Mouse (Mus musculus) midbrain, embryonic 12.5 days (tissue): Measurements from ENCODE around the gene Filip1l. TPM values are rescaled to one million over a fixed set of nuclear protein-coding genes. Genes with fewer than 3 reads are reported as not detected.
A peak's percentile ranks its signal among the peaks of the same experiment; 100 is the strongest.
"Not testable (repeated sequence)": the region's sequence is repeated elsewhere in the genome, so short reads cannot be mapped to it uniquely, and the experiment has no call there.

Source experiments
- ATAC-seq: fragments of 200-750 bp; cut with Nextera tagmentation; 2 replicates; pipeline ENCODE4 v1.8.0; 2017; ENCODE audit warnings: low read depth, moderate TSS enrichment, moderate library complexity; ENCODE audit not compliant: low FRiP score
- H3K27ac ChIP-seq: fragments of 300-500 bp; sonication (generic); replicated peaks from 2 replicates; pipeline ENCODE4 v1.5.1; 2016; ENCODE audit warnings: mild to moderate bottlenecking
- H3K27me3 ChIP-seq: fragments of 300-500 bp; sonication (generic); 2 replicates; pipeline ENCODE4 v1.6.1; 2016; ENCODE audit warnings: mild to moderate bottlenecking
- H3K36me3 ChIP-seq: fragments of 300-500 bp; sonication (generic); 2 replicates; pipeline ENCODE4 v1.6.1; 2016
- H3K4me1 ChIP-seq: fragments of 300-500 bp; sonication (generic); 2 replicates; pipeline ENCODE4 v1.6.1; 2016
- H3K4me2 ChIP-seq: fragments of 300-500 bp; sonication (generic); replicated peaks from 2 replicates; pipeline ENCODE4 v1.6.1; 2016; ENCODE audit warnings: mild to moderate bottlenecking, moderate library complexity
- H3K4me3 ChIP-seq: fragments of 300-500 bp; sonication (generic); 2 replicates; pipeline ENCODE4 v1.5.1; 2016; ENCODE audit warnings: mild to moderate bottlenecking
- H3K9ac ChIP-seq: fragments of 300-500 bp; sonication (generic); replicated peaks from 2 replicates; pipeline ENCODE4 v1.6.1; 2016; ENCODE audit warnings: mild to moderate bottlenecking, moderate library complexity
- H3K9me3 ChIP-seq: fragments of 300-500 bp; sonication (generic); 2 replicates; pipeline ENCODE4 v1.6.1; 2016; ENCODE audit warnings: mild to moderate bottlenecking
- WGBS: fragments of 180-500 bp; shearing (Covaris S2); methylation state at CpG from one replicate; pipeline ENCODE4 v1.1.7; 2016; 5-methylcytosine and 5-hydroxymethylcytosine counted together
- polyA plus RNA-seq: library from polyadenylated mRNA; unstranded; fragments of >200 nt; fragmentation: Nextera tagmentation; extraction: Ambion mirVana; gene quantifications from 2 replicates; pipeline ENCODE4 v1.2.1, GENCODE M21; 2016

Filip1l gene
- polyA plus RNA-seq, 1 experiment from 2014 or later = 7.0 TPM

DNA sequence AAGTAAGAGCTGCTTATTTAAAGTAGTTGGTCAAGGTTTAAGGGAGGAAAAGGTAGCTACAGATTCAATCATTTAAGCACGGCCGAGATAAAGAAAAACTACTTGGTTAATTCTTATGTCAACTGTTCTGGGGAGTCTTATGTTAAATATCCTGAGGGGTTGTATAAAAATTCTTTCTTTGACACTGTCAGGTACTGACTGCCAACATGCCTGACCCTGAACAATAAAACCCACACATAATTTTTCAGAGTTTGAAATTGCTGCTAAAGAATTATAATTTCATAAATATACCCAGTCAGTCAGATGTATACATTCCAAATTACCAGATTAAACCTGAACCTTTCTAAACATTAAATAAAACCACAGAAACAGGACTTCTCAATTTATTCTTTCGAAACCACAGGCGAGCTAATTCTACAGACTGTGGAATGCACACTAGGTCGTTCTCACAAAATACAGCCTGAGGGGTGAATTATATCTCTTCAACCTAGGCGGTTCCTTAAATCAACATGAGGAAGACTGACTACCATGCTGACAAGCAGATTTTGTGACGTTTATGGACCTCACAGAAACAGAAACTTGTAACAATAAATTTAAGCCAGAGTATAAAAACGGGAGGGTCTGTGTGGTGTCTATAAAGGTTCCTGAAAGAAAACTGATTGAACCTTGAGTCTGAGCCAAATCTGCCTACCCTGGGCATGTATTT lies 30.5 kb downstream of the Filip1l start:
- Histone ChIP-seq H3K4me2 (no peak overlapping the region), H3K27me3 (no peaks in the 10 kb centered on the region), H3K9ac (no peak overlapping the region), H3K9me3 (no peaks in the 10 kb centered on the region), H3K36me3 (no peaks in the 10 kb centered on the region), H3K4me3 (no peak overlapping the region), H3K4me1 (no peaks in the 10 kb centered on the region), H3K27ac (no peak overlapping the region)
- WGBS = 85% methylated on average over 8 of the region's 8 CpGs
- ATAC-seq = no peak

DNA sequence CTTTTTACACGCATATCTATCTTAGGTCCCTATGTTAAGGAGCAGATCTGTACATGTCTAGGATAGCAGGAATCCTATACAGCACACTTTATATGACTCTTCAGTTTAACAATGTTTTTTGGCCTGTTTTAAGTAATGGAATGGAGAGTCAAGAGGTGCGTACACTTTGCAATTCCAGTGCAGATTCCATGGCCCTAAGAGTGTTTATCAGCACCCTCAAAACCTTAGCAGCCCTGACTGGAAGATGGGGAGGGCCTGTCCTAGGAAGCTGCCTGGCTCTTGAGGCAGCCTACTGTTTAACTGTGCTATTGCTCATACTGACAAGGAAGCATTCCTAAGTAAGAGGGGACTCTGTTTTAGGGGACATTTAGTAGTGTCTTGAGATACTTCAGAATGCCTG lies 31.4 kb downstream of the Filip1l start:
- Histone ChIP-seq H3K27me3 (no peaks in the 10 kb centered on the region), H3K9ac (no peak overlapping the region), H3K36me3 (no peaks in the 10 kb centered on the region), H3K27ac (no peak overlapping the region), H3K4me2 (no peak overlapping the region), H3K4me3 (no peak overlapping the region), H3K4me1 (no peaks in the 10 kb centered on the region), H3K9me3 (no peaks in the 10 kb centered on the region)
- no peak for ATAC-seq
- 94% methylated on average over 2 of the region's 2 CpGs for WGBS

DNA sequence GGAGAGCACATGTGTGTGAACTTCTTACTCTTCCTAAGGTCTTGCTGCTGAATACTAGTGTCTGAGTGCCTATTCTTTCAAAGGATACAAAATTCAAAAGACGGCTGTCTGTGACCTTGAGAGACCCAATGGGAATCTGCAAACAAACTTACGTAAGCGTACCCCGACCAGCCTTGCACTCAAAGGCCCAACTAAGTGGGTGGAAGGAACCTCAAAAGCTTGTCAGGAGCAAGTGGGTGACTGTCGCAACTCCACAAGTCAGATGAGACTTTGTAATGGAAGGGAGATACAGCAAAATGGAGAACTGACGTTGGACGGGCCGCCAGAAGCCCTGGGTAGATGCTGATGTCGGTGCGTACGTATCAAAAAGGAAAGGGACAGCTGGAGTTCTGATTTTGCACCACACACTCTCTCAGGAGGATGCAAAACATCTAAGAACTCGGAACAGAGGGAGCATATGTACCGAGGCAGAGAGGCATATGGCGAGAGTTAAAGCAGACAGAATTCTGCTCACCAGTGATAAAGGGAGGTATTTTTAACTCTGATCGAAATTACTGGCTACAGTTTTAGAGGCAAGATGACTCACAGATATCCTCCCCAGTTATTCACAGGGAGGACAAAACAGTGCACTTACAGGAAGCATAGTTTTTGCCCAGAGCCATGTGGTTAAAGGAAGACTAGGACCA lies 36.8 kb downstream of the Filip1l start:
- Histone ChIP-seq H3K27ac (no peak overlapping the region), H3K4me1 (no peaks in the 10 kb centered on the region), H3K9me3 (no peaks in the 10 kb centered on the region), H3K27me3 (no peaks in the 10 kb centered on the region), H3K4me3 (no peak overlapping the region), H3K36me3 (no peaks in the 10 kb centered on the region), H3K4me2 (no peak overlapping the region), H3K9ac (no peak overlapping the region)
- 90% methylated on average over 15 of the region's 15 CpGs for WGBS
- ATAC-seq = no peak

DNA sequence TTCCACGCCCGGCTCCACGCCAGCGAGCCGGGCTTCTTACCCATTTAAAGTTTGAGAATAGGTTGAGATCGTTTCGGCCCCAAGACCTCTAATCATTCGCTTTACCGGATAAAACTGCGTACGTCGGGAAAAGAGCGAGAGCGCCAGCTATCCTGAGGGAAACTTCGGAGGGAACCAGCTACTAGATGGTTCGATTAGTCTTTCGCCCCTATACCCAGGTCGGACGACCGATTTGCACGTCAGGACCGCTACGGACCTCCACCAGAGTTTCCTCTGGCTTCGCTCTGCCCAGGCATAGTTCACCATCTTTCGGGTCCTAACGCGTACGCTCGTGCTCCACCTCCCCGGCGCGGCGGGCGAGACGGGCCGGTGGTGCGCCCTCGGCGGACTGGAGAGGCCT lies 38.3 kb downstream of the Filip1l start:
- H3K4me1 ChIP-seq, H3K27me3 ChIP-seq, ATAC-seq, H3K36me3 ChIP-seq, H3K9ac ChIP-seq, H3K27ac ChIP-seq, H3K9me3 ChIP-seq, H3K4me2 ChIP-seq, H3K4me3 ChIP-seq: not testable (repeated sequence)
- WGBS = 33% methylated on average over 28 of the region's 39 CpGs

DNA sequence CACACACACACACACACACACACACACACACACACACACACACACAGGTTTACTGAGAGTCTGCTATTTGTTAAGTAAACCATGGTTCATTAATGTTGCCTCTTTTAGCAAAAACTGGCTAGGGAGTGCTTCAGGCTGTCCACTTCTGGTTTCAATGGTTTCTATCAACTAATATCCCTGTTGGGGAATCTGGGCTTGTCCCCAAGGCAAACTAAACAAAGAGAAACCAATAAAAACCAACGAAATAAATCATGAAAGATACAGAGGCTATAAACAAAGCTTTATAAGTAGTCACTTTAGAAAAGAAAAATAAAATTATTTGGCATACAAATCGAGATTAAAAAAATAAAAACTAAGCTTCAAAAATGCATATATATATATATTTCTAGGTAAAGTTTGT lies 39.6 kb downstream of the Filip1l start:
- 70% methylated on average over 2 of the region's 2 CpGs for WGBS
- Histone ChIP-seq H3K4me2 (no peak overlapping the region), H3K4me3 (no peak overlapping the region), H3K27ac (no peak overlapping the region), H3K36me3 (no peaks in the 10 kb centered on the region), H3K9me3 (no peaks in the 10 kb centered on the region), H3K27me3 (no peaks in the 10 kb centered on the region), H3K4me1 (no peaks in the 10 kb centered on the region), H3K9ac (no peak overlapping the region)
- ATAC-seq = no peak

DNA sequence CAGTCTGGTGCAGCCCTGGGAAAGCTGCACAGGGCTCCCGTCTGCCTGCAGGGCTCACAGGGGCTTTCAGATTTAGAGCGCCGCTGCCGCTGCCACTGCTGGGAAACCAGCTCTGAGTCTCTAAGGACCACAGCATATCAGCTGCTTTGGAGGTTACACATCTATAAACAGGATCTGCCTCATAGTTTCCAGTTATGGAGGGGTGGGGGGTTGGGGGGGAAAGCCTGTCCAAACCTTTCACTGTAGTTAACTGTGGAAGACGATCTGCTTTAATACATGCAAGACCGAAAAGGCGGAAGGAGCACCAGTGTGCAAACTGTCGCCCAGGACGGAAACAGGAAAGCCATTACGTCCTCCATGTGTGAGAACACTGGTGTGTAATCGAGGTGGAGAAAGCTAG lies 40.3 kb downstream of the Filip1l start:
- no peak overlapping the region for H3K9ac ChIP-seq
- H3K9me3 ChIP-seq = no peaks in the 10 kb centered on the region
- ATAC-seq = no peak
- no peaks in the 10 kb centered on the region for H3K27me3 ChIP-seq
- no peak overlapping the region for H3K4me2 ChIP-seq
- H3K27ac ChIP-seq = no peak overlapping the region
- 0 out of 2 replicates have a peak, but pooled peaks cover 3% of the 10 kb centered on the region for H3K4me1 ChIP-seq
- no peaks in the 10 kb centered on the region for H3K36me3 ChIP-seq
- 78% methylated on average over 11 of the region's 11 CpGs for WGBS
- no peak overlapping the region for H3K4me3 ChIP-seq

DNA sequence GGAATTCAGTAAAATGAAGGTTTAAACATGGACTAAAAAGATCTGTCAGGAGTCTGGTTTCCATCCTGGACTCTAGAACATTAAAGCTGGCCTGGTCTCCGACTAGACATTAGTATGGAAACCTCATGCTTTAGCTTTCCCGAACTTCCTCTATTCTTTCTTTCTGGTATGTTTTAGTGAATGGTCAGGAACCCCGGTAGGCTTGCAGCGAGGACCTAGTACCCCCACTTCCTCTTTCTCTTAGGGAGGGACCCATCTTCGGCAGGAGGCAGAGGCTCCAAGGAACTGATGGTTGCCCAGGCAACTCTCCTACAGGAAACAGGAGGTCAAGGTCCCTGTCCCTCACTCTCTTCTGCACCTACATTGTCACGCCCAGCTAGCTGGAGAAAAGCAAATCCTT lies 43.4 kb downstream of the Filip1l start:
- H3K4me3 ChIP-seq = no peak overlapping the region
- no peaks in the 10 kb centered on the region for H3K9me3 ChIP-seq
- no peak for ATAC-seq
- H3K27me3 ChIP-seq = no peaks in the 10 kb centered on the region
- H3K27ac ChIP-seq = no peak overlapping the region
- H3K4me2 ChIP-seq = no peak overlapping the region
- 0 out of 2 replicates have a peak, but pooled peaks cover 3% of the 10 kb centered on the region for H3K4me1 ChIP-seq
- no peaks in the 10 kb centered on the region for H3K36me3 ChIP-seq
- WGBS = 80% methylated on average over 6 of the region's 6 CpGs
- no peak overlapping the region for H3K9ac ChIP-seq

DNA sequence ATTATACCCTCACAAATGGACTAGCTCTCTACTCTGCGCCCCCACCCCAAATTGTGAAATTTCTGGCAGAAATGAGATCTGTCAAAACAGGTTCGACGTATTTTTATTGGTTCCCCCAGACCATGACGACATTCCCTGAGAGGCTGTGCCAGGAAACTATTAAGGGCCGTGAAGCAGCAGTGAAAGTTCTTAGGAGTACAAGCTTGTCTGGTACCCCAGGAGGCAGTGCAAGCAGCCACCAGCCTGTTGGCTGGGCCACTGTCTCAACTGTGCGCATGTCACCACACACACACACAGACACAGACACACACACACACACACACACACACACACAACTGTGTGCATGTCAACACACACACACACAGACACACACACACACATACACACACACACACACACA lies 45.0 kb downstream of the Filip1l start:
- no peak; the same call in 1 of the 2 replicates for ATAC-seq

DNA sequence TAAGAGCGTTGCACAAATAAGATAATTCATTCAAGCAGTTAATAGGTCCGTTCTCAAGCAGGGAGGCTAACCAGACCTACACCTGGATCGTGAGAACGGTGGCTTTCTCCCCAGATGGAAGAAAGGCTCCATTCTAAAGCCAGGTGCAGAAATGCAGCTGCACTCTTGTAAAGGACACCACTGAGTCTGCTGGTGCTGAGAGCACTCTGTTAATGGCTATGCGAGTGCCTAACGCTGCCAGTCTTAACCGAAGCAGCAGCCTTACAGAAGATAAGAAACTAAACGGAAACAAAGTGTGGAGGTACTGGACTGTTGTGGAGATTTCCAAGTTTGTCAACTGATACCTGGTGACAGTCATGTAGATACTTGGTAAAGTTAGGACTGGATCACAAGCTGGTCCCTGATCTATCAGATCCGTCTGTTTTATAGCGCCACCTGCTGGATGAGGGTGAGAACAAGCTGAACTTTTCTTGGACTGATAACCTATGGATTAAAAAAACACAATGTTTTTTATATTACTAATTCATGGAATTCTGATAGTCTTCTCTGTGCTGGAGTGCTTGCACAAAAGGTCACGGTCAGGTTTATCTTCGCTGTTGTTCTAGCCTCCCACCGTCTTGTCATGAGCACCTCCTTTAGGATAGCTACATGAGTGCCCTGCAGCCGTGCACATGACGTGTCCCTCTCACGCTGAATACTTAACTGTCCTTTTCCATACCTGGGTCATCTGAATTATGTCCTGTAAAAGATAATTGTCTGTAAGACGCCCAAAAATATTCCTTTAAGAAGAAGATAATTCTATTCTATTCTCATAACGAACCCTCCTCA lies 45.7 kb downstream of the Filip1l start:
- Histone ChIP-seq H3K4me2 (no peak overlapping the region), H3K4me1 (0 out of 2 replicates have a peak, but pooled peaks cover 3% of the 10 kb centered on the region), H3K36me3 (no peaks in the 10 kb centered on the region), H3K27me3 (no peaks in the 10 kb centered on the region), H3K27ac (no peak overlapping the region), H3K9me3 (no peaks in the 10 kb centered on the region), H3K9ac (no peak overlapping the region), H3K4me3 (no peak overlapping the region)
- peak; percentile 28; the same call in 1 of the 2 replicates for ATAC-seq
- 62% methylated on average over 18 of the region's 18 CpGs for WGBS

More for the DNA sequence above, 45.0 kb downstream of the Filip1l start:
- Histone ChIP-seq H3K9ac (no peak overlapping the region), H3K36me3 (no peaks in the 10 kb centered on the region), H3K27me3 (no peaks in the 10 kb centered on the region), H3K4me2 (no peak overlapping the region), H3K27ac (no peak overlapping the region), H3K4me1 (0 out of 2 replicates have a peak, but pooled peaks cover 3% of the 10 kb centered on the region), H3K4me3 (no peak overlapping the region), H3K9me3 (no peaks in the 10 kb centered on the region)
- 90% methylated on average over 6 of the region's 6 CpGs for WGBS

DNA sequence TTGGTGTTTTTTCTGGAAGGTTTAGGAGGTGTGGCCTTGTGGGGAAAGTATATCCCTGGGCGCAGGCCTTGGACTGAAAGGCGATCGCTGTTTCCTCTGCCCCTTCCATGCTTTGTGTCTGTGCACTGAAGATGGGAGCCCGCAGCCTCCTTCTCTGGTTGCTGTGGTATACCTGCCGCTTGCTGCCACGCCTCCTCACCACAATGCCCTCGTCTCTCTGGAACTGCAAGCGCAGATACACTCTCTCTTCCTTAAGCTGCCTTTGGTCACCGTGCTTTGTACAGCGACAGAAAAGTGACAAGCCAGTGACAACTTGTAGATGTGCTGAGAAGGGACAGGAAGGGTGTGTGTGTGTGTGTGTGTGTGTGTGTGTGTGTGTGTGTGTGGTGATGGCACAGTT lies 46.7 kb downstream of the Filip1l start:
- WGBS = 80% methylated on average over 10 of the region's 10 CpGs
- Histone ChIP-seq H3K9me3 (no peaks in the 10 kb centered on the region), H3K27ac (no peak overlapping the region), H3K4me1 (0 out of 2 replicates have a peak, but pooled peaks cover 3% of the 10 kb centered on the region), H3K4me2 (no peak overlapping the region), H3K36me3 (no peaks in the 10 kb centered on the region), H3K27me3 (no peaks in the 10 kb centered on the region), H3K4me3 (no peak overlapping the region), H3K9ac (no peak overlapping the region)
- no peak for ATAC-seq

DNA sequence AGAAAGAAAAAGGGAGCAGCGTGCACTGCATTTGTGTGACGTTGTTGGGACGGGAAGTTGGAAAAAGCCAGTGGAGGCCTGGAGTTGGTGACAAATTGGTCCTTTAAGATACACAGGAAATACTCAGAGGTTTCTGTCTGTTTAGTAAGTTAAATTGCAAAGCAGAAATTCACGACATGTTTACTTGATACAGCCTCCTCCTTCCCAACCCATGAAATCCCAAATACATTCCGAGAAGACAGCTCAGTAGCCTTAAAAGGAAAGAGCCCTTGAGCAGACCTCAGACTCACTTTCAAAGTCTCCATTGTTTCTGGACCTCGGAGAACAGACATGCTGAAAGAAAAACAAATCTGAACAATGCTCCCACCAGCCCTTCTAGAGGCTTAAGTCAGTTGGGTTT lies 48.8 kb downstream of the Filip1l start:
- no peak overlapping the region for H3K4me2 ChIP-seq
- H3K4me3 ChIP-seq = no peak overlapping the region
- no peak overlapping the region for H3K9ac ChIP-seq
- ATAC-seq = no peak
- H3K4me1 ChIP-seq = 0 out of 2 replicates have a peak, but pooled peaks cover 3% of the 10 kb centered on the region
- H3K27ac ChIP-seq = no peak overlapping the region
- no peaks in the 10 kb centered on the region for H3K36me3 ChIP-seq
- 62% methylated on average over 6 of the region's 6 CpGs for whole genome bisulfite sequencing
- H3K9me3 ChIP-seq = no peaks in the 10 kb centered on the region
- no peaks in the 10 kb centered on the region for H3K27me3 ChIP-seq

DNA sequence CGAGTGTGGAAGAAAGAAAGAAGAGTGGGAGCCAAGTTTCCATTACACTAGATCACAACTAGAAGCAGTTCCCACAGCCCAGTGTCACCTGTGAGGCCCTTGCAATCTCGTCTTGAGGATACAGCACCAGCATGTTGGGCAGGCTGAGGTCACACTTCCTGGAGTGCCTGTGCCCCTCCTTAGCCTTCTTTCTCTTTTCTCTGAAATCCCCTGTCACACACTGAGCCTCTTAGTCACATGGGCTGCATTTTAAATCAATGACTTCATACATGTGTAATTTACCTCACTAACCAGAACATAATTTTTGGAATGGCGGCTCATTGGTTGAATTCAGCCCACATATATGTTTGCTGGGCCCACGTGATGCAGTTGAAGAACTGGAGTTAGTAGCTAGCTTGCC lies 50.0 kb downstream of the Filip1l start:
- 87% methylated on average over 4 of the region's 4 CpGs for WGBS
- H3K4me1 ChIP-seq = 0 out of 2 replicates have a peak, but pooled peaks cover 3% of the 10 kb centered on the region
- no peak overlapping the region for H3K4me3 ChIP-seq
- no peaks in the 10 kb centered on the region for H3K9me3 ChIP-seq
- ATAC-seq = no peak
- no peaks in the 10 kb centered on the region for H3K27me3 ChIP-seq
- H3K36me3 ChIP-seq = no peaks in the 10 kb centered on the region
- H3K4me2 ChIP-seq = no peak overlapping the region
- H3K27ac ChIP-seq = no peak overlapping the region
- H3K9ac ChIP-seq = no peak overlapping the region
